Comparison of ENCODE assay signal across 9 mouse cellular contexts in genomic region chr19:30118344-30119312, GRCm38 (mm10). TPM values are rescaled to one million over a fixed set of nuclear protein-coding genes. Genes with fewer than 3 reads are reported as not detected.
DNase-seq lines count a peak whose midpoint lies in the region; ATAC-seq and TF ChIP-seq lines count a peak whose summit lies in the region.
"Had no signal": no experiment of that assay in that cellular context is flagged by ENCODE, and none has a peak within 500 bp of the region (broad histone marks: within the 10 kb centered on the region; RNA-seq: fewer than 3 reads in every experiment).

No protein-coding gene starts in this region.

- peak overlapping the region; percentile 84 for H3K27ac ChIP-seq in forebrain, postnatal 0 days (ENCODE audit: low read depth, low read length)
- H3K27ac ChIP-seq in liver, embryonic 12.5 days: peak overlapping the region; percentile 53; the same call in 1 of the 2 replicates
- H3K27ac ChIP-seq in stomach, embryonic 15.5 days: peak overlapping the region; percentile 54; the same call in 1 of the 2 replicates

- 0 out of 2 replicates have a peak overlapping the region, but pooled peaks have one; percentile 18 for H3K9ac ChIP-seq in forebrain, postnatal 0 days
- H3K9ac ChIP-seq in liver, embryonic 12.5 days: no peak overlapping the region
- H3K9ac ChIP-seq in stomach, embryonic 15.5 days: no peak overlapping the region

- WGBS in forebrain, postnatal 0 days: 75% methylated on average over 17 of the region's 17 CpGs
- 72% methylated on average over 17 of the region's 17 CpGs for WGBS in liver, embryonic 12.5 days (ENCODE audit: insufficient replicate concordance)
- 73% methylated on average over 17 of the region's 17 CpGs for WGBS in stomach, embryonic 15.5 days

- ATAC-seq in forebrain, postnatal 0 days: peak; percentile 15
- ATAC-seq in liver, embryonic 12.5 days: peak; percentile 83
- peak; percentile 86 for ATAC-seq in stomach, embryonic 15.5 days (ENCODE audit: insufficient read depth, low FRiP score, low read depth)
- ATAC-seq in erythroblast, adult 5-6 weeks (replicated peaks; ENCODE audit: low FRiP score, poor library complexity, severe bottlenecking): no peak

- H3K4me1 ChIP-seq in forebrain, postnatal 0 days (ENCODE audit: insufficient read depth): peaks cover 24% of the 10 kb centered on the region
- H3K4me1 ChIP-seq in liver, embryonic 12.5 days: 0 out of 2 replicates have a peak, but pooled peaks cover 7% of the 10 kb centered on the region
- peaks cover 8% of the 10 kb centered on the region for H3K4me1 ChIP-seq in stomach, embryonic 15.5 days

- DNase-seq in left cerebral cortex, adult 18-20 months (ENCODE audit: low spot score in 2 of 2): peak; percentile 47 to 51
- DNase-seq in left cerebral cortex, adult 8-10 months (ENCODE audit: low spot score in 2 of 2): no peak
- DNase-seq in forebrain, postnatal 0 days: peak; percentile 51
- no peak for DNase-seq in layer of hippocampus, postnatal 25 days (ENCODE audit: extremely low spot score in 1 of 2, low spot score in 1 of 2)
- no peak for DNase-seq in thymus, postnatal 10 days (ENCODE audit: low spot score in 2 of 2)

- H3K36me3 ChIP-seq in forebrain, postnatal 0 days (ENCODE audit: insufficient read depth): no peaks in the 10 kb centered on the region
- H3K36me3 ChIP-seq in liver, embryonic 12.5 days: 0 out of 2 replicates have a peak, but pooled peaks cover 4% of the 10 kb centered on the region
- H3K36me3 ChIP-seq in stomach, embryonic 15.5 days: no peaks in the 10 kb centered on the region

- no peak overlapping the region for H3K4me3 ChIP-seq in forebrain, postnatal 0 days (ENCODE audit: low read depth, low read length)
- H3K4me3 ChIP-seq in liver, embryonic 12.5 days: no peak overlapping the region
- no peak overlapping the region for H3K4me3 ChIP-seq in stomach, embryonic 15.5 days (replicated peaks)
- H3K4me3 ChIP-seq: megakaryocyte, embryonic 14.5 days had no signal

- H3K9me3 ChIP-seq in forebrain, postnatal 0 days (ENCODE audit: low read length): no peaks in the 10 kb centered on the region
- H3K9me3 ChIP-seq in liver, embryonic 12.5 days (replicated peaks): no peaks in the 10 kb centered on the region
- no peaks in the 10 kb centered on the region for H3K9me3 ChIP-seq in stomach, embryonic 15.5 days

- H3K27me3 ChIP-seq in forebrain, postnatal 0 days (ENCODE audit: insufficient read depth, low read length): no peaks in the 10 kb centered on the region
- no peaks in the 10 kb centered on the region for H3K27me3 ChIP-seq in liver, embryonic 12.5 days (replicated peaks)
- H3K27me3 ChIP-seq in stomach, embryonic 15.5 days (replicated peaks): no peaks in the 10 kb centered on the region

- TF ChIP-seq CTCF in forebrain, postnatal 0 days (IDR thresholded peaks at IDR 0.05; ENCODE audit: low read depth): no peak

- H3K4me2 ChIP-seq in forebrain, postnatal 0 days (ENCODE audit: low read depth): no peak overlapping the region
- no peak overlapping the region for H3K4me2 ChIP-seq in liver, embryonic 12.5 days
- H3K4me2 ChIP-seq in stomach, embryonic 15.5 days: no peak overlapping the region

RNA-seq across cellular contexts. Expression of gene Gldc, which starts 56.6 kb away (rescaled TPM):
- 10 to 100 TPM; 23.1 to 23.7 TPM for total RNA-seq in left cerebral cortex, adult 18-20 months (2021)
- 10 to 100 TPM; 19.8 to 21.3 (median 21.2) TPM for total RNA-seq in left cerebral cortex, adult 8-10 months (2022)
- 10.5 and 12.7 TPM in 2 replicates for total RNA-seq in forebrain, postnatal 0 days (2014; rRNA removed)
- polyA plus RNA-seq in forebrain, postnatal 0 days (2015; fragmentation: Nextera tagmentation; extraction: Ambion mirVana): 6.0 and 8.2 TPM in 2 replicates
- 27.4 and 28.1 TPM in 2 replicates for polyA plus RNA-seq in liver, embryonic 12.5 days (2016; fragmentation: Nextera tagmentation; extraction: Ambion mirVana)
- polyA plus RNA-seq in stomach, embryonic 15.5 days (2015; fragmentation: Nextera tagmentation; extraction: Ambion mirVana): 4.7 and 5.3 TPM in 2 replicates
- total RNA-seq in erythroblast, adult 5-6 weeks (2015; ENCODE audit: low replicate concordance): not detected in 2 replicates
- not detected in 2 replicates for total RNA-seq in erythroblast, adult 5-6 weeks (2017; ENCODE audit: low replicate concordance)
- 10 to 100 TPM; 32.6 to 33.0 TPM for total RNA-seq in layer of hippocampus, postnatal 25 days (2021)

Comparison
In these comparisons a context has a peak if more than half of its experiments do, and no peak if none do; other contexts are left out.
1. DNase-seq: peak in left cerebral cortex, adult 18-20 months (2 of 2) and forebrain, postnatal 0 days (single experiment); none in left cerebral cortex, adult 8-10 months (0 of 2), layer of hippocampus, postnatal 25 days (0 of 2) and thymus, postnatal 10 days (0 of 2).
2. RNA of gene Gldc, which starts 56.6 kb away (total RNA-seq): 32.6 to 33.0 TPM in layer of hippocampus, postnatal 25 days, 23.1 to 23.7 TPM in left cerebral cortex, adult 18-20 months, 19.8 to 21.3 TPM in left cerebral cortex, adult 8-10 months and 10.5 to 12.7 TPM in forebrain, postnatal 0 days; not detected in erythroblast, adult 5-6 weeks; every median in the first group is over 10 times any median in the second.
3. Peak in every context shown above with its lines, with median percentiles within 50 percentile points of each other: H3K27ac ChIP-seq.